In genomic region chr15:64510649-64511048, GRCm38 (mm10) we compare ENCODE assay signal across 21 mouse cellular contexts.
A peak's percentile ranks its signal among the peaks of the same experiment; 100 is the strongest.
DNase-seq lines count a peak whose midpoint lies in the region; ATAC-seq and TF ChIP-seq lines count a peak whose summit lies in the region.
"Had no signal": no experiment of that assay in that cellular context is flagged by ENCODE, and none has a peak within 500 bp of the region (broad histone marks: within the 10 kb centered on the region; RNA-seq: fewer than 3 reads in every experiment).

No protein-coding gene starts in this region.

- no peak for TF ChIP-seq EP300 in heart, adult 2 months (IDR thresholded peaks at IDR 0.05; ENCODE audit: insufficient read depth, low read depth, low read length)

- ATAC-seq in heart, embryonic 14.5 days (ENCODE audit: insufficient number of reproducible peaks, insufficient read depth, low FRiP score, low read depth), result no peak
- no peak for ATAC-seq in liver, embryonic 11.5 days (replicated peaks; ENCODE audit: low FRiP score)
- ATAC-seq: forebrain, embryonic 16.5 days; intestine, embryonic 15.5 days had no signal

- intact Hi-C loops in heart, adult 2 months (cut with DNase I), result no loop called here

- no peak overlapping the region for H3K4me3 ChIP-seq in heart, embryonic 10.5 days
- no peak overlapping the region for H3K4me3 ChIP-seq in heart, embryonic 14.5 days (ENCODE audit: control insufficient read depth in 1 of 2, insufficient read depth in 1 of 2, low read depth in 1 of 2, low read length in 2 of 2)
- H3K4me3 ChIP-seq in heart, adult 2 months, result no peak overlapping the region
- no peak overlapping the region for H3K4me3 ChIP-seq in liver, embryonic 11.5 days (ENCODE audit: low read depth, low read length)
- H3K4me3 ChIP-seq: embryonic facial prominence, embryonic 12.5 days; forebrain, embryonic 12.5 days; hindbrain, embryonic 10.5 days; intestine, embryonic 15.5 days had no signal

- H3K9me3 ChIP-seq in heart, embryonic 10.5 days, result no peaks in the 10 kb centered on the region
- H3K9me3 ChIP-seq in heart, embryonic 14.5 days (ENCODE audit: control insufficient read depth, low read length), result no peaks in the 10 kb centered on the region
- H3K9me3 ChIP-seq in liver, embryonic 11.5 days (ENCODE audit: control insufficient read depth, low read length), result no peaks in the 10 kb centered on the region
- H3K9me3 ChIP-seq: embryonic facial prominence, embryonic 12.5 days; forebrain, embryonic 12.5 days; hindbrain, embryonic 10.5 days; intestine, embryonic 15.5 days had no signal

- TF ChIP-seq POLR2A in heart, adult 2 months (IDR thresholded peaks at IDR 0.05; ENCODE audit: insufficient read depth, low read depth, low read length), result no peak

- DNase-seq in heart, embryonic 10.5 days (ENCODE audit: low spot score), result no peak
- DNase-seq in heart, postnatal 4 days, result no peak
- DNase-seq in heart, adult 2 months, result no peak
- peak; percentile 3 for DNase-seq in kidney, adult 9 months
- no peak for DNase-seq in kidney, adult 11 months
- no peak for DNase-seq in liver, embryonic 11.5 days (ENCODE audit: low spot score)
- DNase-seq: adrenal gland, adult 8-10 months; adrenal gland, postnatal 36 days; cerebellum, adult 2 months; cerebellum, postnatal 10 days; embryo, embryonic 11 days; gastrocnemius, postnatal 10 days; kidney, adult 8-10 months had no signal

- H3K4me2 ChIP-seq in heart, embryonic 14.5 days (ENCODE audit: low read length), result no peak overlapping the region
- H3K4me2 ChIP-seq in liver, embryonic 11.5 days, result no peak overlapping the region
- H3K4me2 ChIP-seq: embryonic facial prominence, embryonic 12.5 days; forebrain, embryonic 12.5 days; hindbrain, embryonic 14.5 days; intestine, embryonic 15.5 days had no signal

- H3K9ac ChIP-seq in heart, embryonic 14.5 days (ENCODE audit: low read length), result no peak overlapping the region
- no peak overlapping the region for H3K9ac ChIP-seq in heart, adult 2 months (ENCODE audit: low read depth, low read length)
- H3K9ac ChIP-seq in liver, embryonic 11.5 days (ENCODE audit: low read depth, low read length), result no peak overlapping the region
- H3K9ac ChIP-seq: embryonic facial prominence, embryonic 12.5 days; forebrain, embryonic 12.5 days; hindbrain, embryonic 14.5 days; intestine, embryonic 15.5 days had no signal

- H3K79me2 ChIP-seq in heart, adult 2 months (replicated peaks; ENCODE audit: control insufficient read depth, insufficient read depth, low read length), result no peaks in the 10 kb centered on the region

- H3K27me3 ChIP-seq in heart, embryonic 10.5 days (ENCODE audit: insufficient read depth, poor library complexity, severe bottlenecking), result no peaks in the 10 kb centered on the region
- no peaks in the 10 kb centered on the region for H3K27me3 ChIP-seq in heart, embryonic 14.5 days (ENCODE audit: control insufficient read depth, insufficient read depth, low read length)
- no peaks in the 10 kb centered on the region for H3K27me3 ChIP-seq in heart, adult 2 months (ENCODE audit: control insufficient read depth, insufficient read depth, low read length)
- H3K27me3 ChIP-seq in liver, embryonic 11.5 days (replicated peaks; ENCODE audit: control insufficient read depth, insufficient read depth, low read length), result no peaks in the 10 kb centered on the region
- H3K27me3 ChIP-seq: embryonic facial prominence, embryonic 12.5 days; forebrain, embryonic 12.5 days; intestine, embryonic 15.5 days had no signal

- H3K36me3 ChIP-seq in heart, embryonic 10.5 days, result no peaks in the 10 kb centered on the region
- H3K36me3 ChIP-seq in heart, embryonic 14.5 days (ENCODE audit: control insufficient read depth, insufficient read depth, low read length), result no peaks in the 10 kb centered on the region
- peaks cover 2% of the 10 kb centered on the region; the same call in 1 of the 2 replicates for H3K36me3 ChIP-seq in heart, adult 2 months (ENCODE audit: control insufficient read depth, insufficient read depth, low read length)
- H3K36me3 ChIP-seq in liver, embryonic 11.5 days (ENCODE audit: control insufficient read depth, insufficient read depth, low read length), result no peaks in the 10 kb centered on the region
- H3K36me3 ChIP-seq: embryonic facial prominence, embryonic 12.5 days; forebrain, embryonic 12.5 days; hindbrain, embryonic 10.5 days; intestine, embryonic 15.5 days had no signal

- no peak for TF ChIP-seq CTCF in heart, adult 2 months (IDR thresholded peaks at IDR 0.05)

- H3K27ac ChIP-seq in heart, embryonic 10.5 days, result peak overlapping the region; percentile 53
- peak overlapping the region; percentile 68 to 69 for H3K27ac ChIP-seq in heart, embryonic 14.5 days (replicated peaks in 1 of 2; ENCODE audit: control insufficient read depth in 1 of 2, insufficient read depth in 1 of 2, low read depth in 2 of 2, low read length in 2 of 2)
- no peak overlapping the region for H3K27ac ChIP-seq in heart, adult 2 months
- no peak overlapping the region for H3K27ac ChIP-seq in liver, embryonic 11.5 days (ENCODE audit: low read depth, low read length)
- H3K27ac ChIP-seq: embryonic facial prominence, embryonic 12.5 days; forebrain, embryonic 12.5 days; hindbrain, embryonic 10.5 days; hindbrain, embryonic 14.5 days; intestine, embryonic 15.5 days; kidney, postnatal 0 days had no signal

- H3K4me1 ChIP-seq in heart, embryonic 10.5 days, result peaks cover 14% of the 10 kb centered on the region
- peaks cover 3 to 15% of the 10 kb centered on the region in 2 experiments; a peak in 3 of 4 replicates for H3K4me1 ChIP-seq in heart, embryonic 14.5 days (ENCODE audit: control insufficient read depth in 2 of 2, insufficient read depth in 2 of 2, low read length in 2 of 2)
- peaks cover 4% of the 10 kb centered on the region for H3K4me1 ChIP-seq in heart, adult 2 months (ENCODE audit: control insufficient read depth, insufficient read depth, low read length)
- no peaks in the 10 kb centered on the region for H3K4me1 ChIP-seq in liver, embryonic 11.5 days (replicated peaks; ENCODE audit: control insufficient read depth, insufficient read depth, low read length)
- H3K4me1 ChIP-seq: forebrain, embryonic 12.5 days; intestine, embryonic 15.5 days had no signal

- WGBS in heart, embryonic 10.5 days, result 27% methylated on average over 2 of the region's 2 CpGs
- 27% methylated on average over 2 of the region's 2 CpGs for WGBS in heart, embryonic 14.5 days
- WGBS in heart, adult 2 months, result 53% methylated on average over 2 of the region's 2 CpGs
- 72% methylated on average over 2 of the region's 2 CpGs for WGBS in liver, embryonic 11.5 days

Comparison
In these comparisons a context has a peak if more than half of its experiments do, and no peak if none do; other contexts are left out.
1. H3K27ac ChIP-seq: peak in heart, embryonic 10.5 days (single experiment) and heart, embryonic 14.5 days (2 of 2); none in heart, adult 2 months (single experiment) and liver, embryonic 11.5 days (single experiment).